Mouse (Mus musculus): ENCODE measurements around the gene Fam172a. TPM values are rescaled to one million over a fixed set of nuclear protein-coding genes. Genes with fewer than 3 reads are reported as not detected.
A peak's percentile ranks its signal among the peaks of the same experiment; 100 is the strongest.

The Fam172a gene
- polyA plus RNA-seq, 1 experiment from 2014 or later, result 9.9 TPM

DNA sequence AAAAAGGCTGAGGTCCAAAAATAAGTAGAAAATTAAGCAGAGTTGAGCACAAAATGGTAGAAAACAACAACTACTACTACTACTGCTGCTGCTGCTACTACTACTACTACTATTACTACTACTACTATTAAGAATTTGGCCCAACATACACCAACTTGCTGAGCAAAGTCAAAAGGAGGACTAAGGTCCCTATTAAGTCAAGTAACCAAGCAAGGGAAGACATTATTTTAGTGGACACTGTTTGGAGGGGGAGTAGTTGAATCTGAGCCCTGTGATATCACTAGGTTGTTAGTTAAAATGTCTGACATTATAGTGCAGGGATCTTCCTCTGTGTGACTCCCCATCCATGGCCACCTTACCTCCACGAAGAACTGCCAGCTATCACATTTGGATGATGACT, 476.2 kb downstream of the Fam172a start:
- Histone ChIP-seq H3K4me3 (ENCODE audit: low read depth, low read length) (no peak overlapping the region), H3K4me2 (ENCODE audit: low read depth, low read length) (no peak overlapping the region), H3K9ac (replicated peaks) (no peak overlapping the region), H3K4me1 (ENCODE audit: insufficient read depth) (peaks cover 5% of the 10 kb centered on the region; the same call in 1 of the 2 replicates), H3K27ac (ENCODE audit: low read depth) (no peak overlapping the region), H3K9me3 (ENCODE audit: low read length) (no peaks in the 10 kb centered on the region), H3K36me3 (replicated peaks; ENCODE audit: insufficient read depth, low read length) (no peaks in the 10 kb centered on the region), H3K27me3 (ENCODE audit: insufficient read depth, low read length) (peaks cover 80% of the 10 kb centered on the region)
- TF ChIP-seq CTCF (IDR thresholded peaks at IDR 0.05; ENCODE audit: low read depth), result no peak
- TF ChIP-seq EP300 (IDR thresholded peaks at IDR 0.05; ENCODE audit: low read depth), result no peak
- WGBS (ENCODE audit: insufficient replicate concordance), result 6% methylated on average over 1 of the region's 1 CpGs
- DNase-seq (no peak), ATAC-seq (no peak)

DNA sequence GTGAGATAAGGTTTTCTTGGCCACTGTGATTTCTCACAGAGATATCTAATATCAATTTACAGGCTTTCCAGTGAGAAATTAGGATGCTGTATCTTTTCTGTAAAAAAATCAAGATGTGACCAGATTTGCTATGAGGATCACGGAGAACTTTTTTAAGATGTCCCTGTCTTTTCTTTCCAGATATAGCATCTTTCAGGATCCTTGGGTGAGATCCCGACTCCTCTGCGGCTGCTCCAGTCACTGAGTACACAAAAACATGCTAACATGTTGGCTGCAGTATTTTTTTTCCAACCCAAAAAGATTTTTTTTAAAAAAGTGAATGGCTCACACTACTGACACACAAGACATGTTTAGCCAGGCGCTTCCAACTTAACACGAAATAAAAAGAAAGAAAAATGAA, 476.9 kb downstream of the Fam172a start:
- WGBS (ENCODE audit: insufficient replicate concordance), result 11% methylated on average over 5 of the region's 5 CpGs
- no peaks in the 10 kb centered on the region for H3K36me3 ChIP-seq (replicated peaks; ENCODE audit: insufficient read depth, low read length)
- no peak overlapping the region for H3K27ac ChIP-seq (ENCODE audit: low read depth)
- no peak overlapping the region for H3K9ac ChIP-seq (replicated peaks)
- H3K9me3 ChIP-seq (ENCODE audit: low read length), result no peaks in the 10 kb centered on the region
- no peak overlapping the region for H3K4me2 ChIP-seq (ENCODE audit: low read depth, low read length)
- DNase-seq (no peak), ATAC-seq (no peak)
- TF ChIP-seq EP300 (IDR thresholded peaks at IDR 0.05; ENCODE audit: low read depth), result no peak
- no peak for TF ChIP-seq CTCF (IDR thresholded peaks at IDR 0.05; ENCODE audit: low read depth)
- peaks cover 83% of the 10 kb centered on the region for H3K27me3 ChIP-seq (ENCODE audit: insufficient read depth, low read length)
- peaks cover 5% of the 10 kb centered on the region; the same call in 1 of the 2 replicates for H3K4me1 ChIP-seq (ENCODE audit: insufficient read depth)
- H3K4me3 ChIP-seq (ENCODE audit: low read depth, low read length), result no peak overlapping the region

DNA sequence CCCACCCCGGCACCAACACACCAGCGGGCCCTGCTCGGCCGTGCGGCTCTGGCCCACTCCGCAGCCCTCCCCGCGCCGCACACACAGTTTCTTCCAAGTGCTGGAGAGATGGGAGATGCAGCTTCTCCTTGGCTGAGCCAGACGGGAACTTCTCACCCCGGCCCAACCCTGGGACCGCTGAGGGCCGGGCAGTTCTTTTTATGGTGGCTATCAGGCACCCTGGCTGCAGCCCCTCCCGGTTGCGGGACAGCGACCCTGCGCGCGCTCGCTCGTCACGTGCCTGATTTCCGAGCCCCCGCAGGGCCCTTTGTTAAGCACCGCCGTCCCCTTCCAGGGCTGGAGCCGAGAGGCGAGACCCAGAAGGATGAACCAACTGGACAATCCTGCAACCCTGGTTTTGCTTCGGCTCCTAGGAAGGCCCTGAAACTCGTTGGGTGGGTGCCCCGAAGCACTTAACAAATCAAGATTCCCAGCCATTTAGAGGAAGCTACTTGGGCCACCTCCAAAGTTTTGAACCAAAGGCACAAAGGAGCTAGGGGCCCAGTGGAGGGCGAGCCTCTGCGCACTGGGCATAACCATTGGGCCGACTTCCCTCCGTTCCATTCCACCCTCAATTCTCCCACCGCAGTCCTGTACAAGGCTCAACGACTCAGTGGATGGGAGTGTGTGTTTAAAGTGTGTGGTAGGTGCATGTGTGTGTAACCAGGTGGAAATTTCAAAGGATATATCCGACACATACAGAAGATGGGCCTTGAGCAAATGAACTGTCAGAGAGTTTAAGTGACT, 477.7 kb downstream of the Fam172a start:
- Histone ChIP-seq H3K4me3 (ENCODE audit: low read depth, low read length) (no peak overlapping the region), H3K9me3 (ENCODE audit: low read length) (no peaks in the 10 kb centered on the region), H3K27ac (ENCODE audit: low read depth) (no peak overlapping the region), H3K4me1 (ENCODE audit: insufficient read depth) (peaks cover 5% of the 10 kb centered on the region; the same call in 1 of the 2 replicates), H3K9ac (replicated peaks) (no peak overlapping the region), H3K36me3 (replicated peaks; ENCODE audit: insufficient read depth, low read length) (no peaks in the 10 kb centered on the region), H3K4me2 (ENCODE audit: low read depth, low read length) (no peak overlapping the region), H3K27me3 (ENCODE audit: insufficient read depth, low read length) (peaks cover 83% of the 10 kb centered on the region)
- ATAC-seq (no peak), DNase-seq (no peak)
- TF ChIP-seq EP300 (IDR thresholded peaks at IDR 0.05; ENCODE audit: low read depth) (no peak), CTCF (IDR thresholded peaks at IDR 0.05; ENCODE audit: low read depth) (no peak)
- WGBS (ENCODE audit: insufficient replicate concordance), result 4% methylated on average over 38 of the region's 38 CpGs

DNA sequence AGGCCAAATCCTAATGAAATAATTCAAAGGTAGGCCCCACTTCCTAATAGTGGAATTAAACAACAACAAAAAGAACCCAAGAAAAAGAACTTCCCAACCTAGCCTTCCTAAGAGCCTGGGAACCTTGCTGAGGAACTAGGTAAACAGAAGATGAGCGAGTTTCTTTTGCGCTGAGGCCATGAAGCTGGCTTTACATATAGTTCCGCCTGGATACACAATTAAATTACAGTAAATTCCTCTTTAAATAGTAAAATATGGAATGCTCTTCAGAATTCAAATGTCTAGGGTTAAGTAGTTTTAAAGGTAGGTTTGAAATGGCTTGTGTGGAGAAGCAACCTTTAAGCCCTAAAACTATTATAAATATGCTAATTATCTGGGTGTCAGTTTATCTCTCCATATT, 478.4 kb downstream of the Fam172a start:
- no peaks in the 10 kb centered on the region for H3K36me3 ChIP-seq (replicated peaks; ENCODE audit: insufficient read depth, low read length)
- H3K27me3 ChIP-seq (ENCODE audit: insufficient read depth, low read length), result peaks cover 85% of the 10 kb centered on the region
- H3K4me2 ChIP-seq (ENCODE audit: low read depth, low read length), result no peak overlapping the region
- H3K4me3 ChIP-seq (ENCODE audit: low read depth, low read length), result no peak overlapping the region
- peaks cover 5% of the 10 kb centered on the region; the same call in 1 of the 2 replicates for H3K4me1 ChIP-seq (ENCODE audit: insufficient read depth)
- H3K27ac ChIP-seq (ENCODE audit: low read depth), result no peak overlapping the region
- no peaks in the 10 kb centered on the region for H3K9me3 ChIP-seq (ENCODE audit: low read length)
- no peak overlapping the region for H3K9ac ChIP-seq (replicated peaks)
- ATAC-seq (no peak), DNase-seq (no peak)
- TF ChIP-seq EP300 (IDR thresholded peaks at IDR 0.05; ENCODE audit: low read depth) (no peak), CTCF (IDR thresholded peaks at IDR 0.05; ENCODE audit: low read depth) (no peak)
- 24% methylated on average over 3 of the region's 3 CpGs for WGBS (ENCODE audit: insufficient replicate concordance)

DNA sequence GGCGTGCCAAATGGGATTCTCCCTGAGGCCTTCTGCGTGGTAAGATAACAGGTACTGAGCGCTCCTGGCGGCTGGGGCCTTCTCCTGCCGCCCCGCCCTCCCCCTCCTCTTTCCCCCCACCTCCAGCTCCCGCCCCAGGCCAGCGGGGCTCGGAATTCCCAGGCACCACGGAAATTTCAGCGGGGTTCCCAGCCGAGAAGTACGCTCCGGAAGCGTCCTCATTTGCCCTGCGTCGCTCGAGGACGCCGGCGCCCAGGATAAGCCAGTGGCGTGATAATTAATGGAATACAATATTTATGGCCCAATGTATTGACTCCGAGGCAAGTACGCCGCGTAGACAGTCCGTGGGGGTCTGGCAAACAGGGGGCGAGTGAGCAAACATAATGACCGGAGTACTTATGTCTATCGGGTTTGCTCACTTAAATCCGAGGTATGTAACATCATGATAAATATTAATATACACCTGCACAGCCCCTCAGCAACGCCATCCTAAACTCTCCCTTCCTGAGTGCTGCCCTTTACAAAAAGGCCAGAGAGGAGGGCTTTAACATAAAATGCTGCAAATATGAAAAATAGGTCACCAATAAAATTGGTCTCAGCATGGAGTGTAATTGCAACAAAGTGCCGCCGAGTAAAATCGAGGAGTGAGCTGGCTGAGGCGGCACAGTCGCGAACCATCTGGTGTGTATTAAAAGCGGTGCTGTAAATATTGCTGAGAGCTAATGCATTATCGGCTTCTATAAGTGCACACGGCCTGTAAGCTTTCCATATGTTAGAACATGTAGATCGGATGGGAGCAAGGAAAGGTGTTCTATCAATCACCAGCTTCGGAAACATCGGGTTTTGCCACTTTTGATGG, 479.5 kb downstream of the Fam172a start:
- no peaks in the 10 kb centered on the region for H3K36me3 ChIP-seq (replicated peaks; ENCODE audit: insufficient read depth, low read length)
- WGBS (ENCODE audit: insufficient replicate concordance), result 1% methylated on average over 44 of the region's 44 CpGs
- H3K9ac ChIP-seq (replicated peaks), result no peak overlapping the region
- H3K9me3 ChIP-seq (ENCODE audit: low read length), result no peaks in the 10 kb centered on the region
- peaks cover 5% of the 10 kb centered on the region; the same call in 1 of the 2 replicates for H3K4me1 ChIP-seq (ENCODE audit: insufficient read depth)
- H3K27ac ChIP-seq (ENCODE audit: low read depth), result no peak overlapping the region
- H3K4me3 ChIP-seq (ENCODE audit: low read depth, low read length), result peak overlapping the region; percentile 25; the same call in 1 of the 2 replicates
- TF ChIP-seq CTCF (IDR thresholded peaks at IDR 0.05; ENCODE audit: low read depth) (no peak), EP300 (IDR thresholded peaks at IDR 0.05; ENCODE audit: low read depth) (no peak)
- peak overlapping the region; percentile 57 for H3K4me2 ChIP-seq (ENCODE audit: low read depth, low read length)
- DNase-seq (no peak), ATAC-seq (no peak)
- H3K27me3 ChIP-seq (ENCODE audit: insufficient read depth, low read length), result peaks cover 88% of the 10 kb centered on the region

DNA sequence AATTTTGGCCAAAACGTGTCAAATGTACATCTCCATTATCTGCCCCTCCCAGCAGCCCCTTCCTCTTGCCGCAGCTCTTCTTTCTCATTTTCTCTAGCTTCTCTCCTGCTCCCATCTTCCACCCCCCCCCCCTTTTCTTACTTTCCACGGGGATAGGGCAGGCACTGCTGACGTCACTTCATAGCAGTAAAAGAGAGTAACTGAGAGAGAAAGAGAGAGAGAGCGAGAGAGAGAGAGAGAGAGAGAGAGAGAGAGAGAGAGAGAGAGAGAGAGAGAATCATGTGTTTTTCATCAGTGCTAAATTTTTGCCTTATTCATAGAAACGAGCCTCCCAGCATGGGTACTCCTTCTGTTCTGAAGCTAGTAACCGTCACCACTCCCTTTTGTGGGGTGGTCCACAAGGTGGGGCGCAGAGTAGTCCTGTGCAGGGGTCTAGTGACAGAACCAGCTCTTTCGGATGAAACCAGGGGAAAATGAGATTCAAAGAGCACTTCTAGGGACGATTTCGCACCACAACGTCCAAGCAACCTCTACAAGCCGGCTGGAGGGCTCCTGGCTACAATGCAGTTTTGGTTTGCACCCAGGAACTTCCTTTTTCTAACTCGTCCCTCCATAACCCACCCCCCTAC, 480.2 kb downstream of the Fam172a start:
- 5% methylated on average over 14 of the region's 14 CpGs for WGBS (ENCODE audit: insufficient replicate concordance)
- Histone ChIP-seq H3K27me3 (ENCODE audit: insufficient read depth, low read length) (peaks cover 89% of the 10 kb centered on the region), H3K9me3 (ENCODE audit: low read length) (no peaks in the 10 kb centered on the region), H3K9ac (replicated peaks) (no peak overlapping the region), H3K4me2 (ENCODE audit: low read depth, low read length) (no peak overlapping the region), H3K4me1 (ENCODE audit: insufficient read depth) (peaks cover 5% of the 10 kb centered on the region; the same call in 1 of the 2 replicates), H3K36me3 (replicated peaks; ENCODE audit: insufficient read depth, low read length) (no peaks in the 10 kb centered on the region), H3K27ac (ENCODE audit: low read depth) (no peak overlapping the region), H3K4me3 (ENCODE audit: low read depth, low read length) (no peak overlapping the region)
- no peak for ATAC-seq
- DNase-seq, result no peak
- TF ChIP-seq CTCF (IDR thresholded peaks at IDR 0.05; ENCODE audit: low read depth), result no peak
- no peak for TF ChIP-seq EP300 (IDR thresholded peaks at IDR 0.05; ENCODE audit: low read depth)

All from liver, postnatal 0 days (tissue).